Mouse (Mus musculus) frontal cortex, postnatal 25 days (tissue): Measurements from ENCODE around the gene Hdlbp.

Experiments
- DNase-seq, 2 experiments: peaks; one replicate each; pipeline ENCODE4 v3.0.0; 2022; ENCODE audit warnings: low spot score in 2 of 2

The Hdlbp gene

GRCm38 (mm10) chr1:93445111-93445821 lies 33.3 kb downstream of the Hdlbp start:
- DNase-seq: peak; percentile 29 to 39

- DNase-seq: peak; percentile 32 to 38
These were observed 34.1 kb downstream of the Hdlbp start for GRCm38 (mm10) chr1:93444405-93445110.

- no peak for DNase-seq
These were observed 39.3 kb downstream of the Hdlbp start for GRCm38 (mm10) chr1:93439321-93439720.

GRCm38 (mm10) chr1:93432087-93432486 lies 46.5 kb downstream of the Hdlbp start:
- no peak for DNase-seq

GRCm38 (mm10) chr1:93403403-93403802 lies 75.2 kb downstream of the Hdlbp start:
- no peak for DNase-seq

- DNase-seq: no peak
These were observed 77.2 kb downstream of the Hdlbp start for GRCm38 (mm10) chr1:93401191-93402052.

- DNase-seq: no peak
These were observed 89.7 kb downstream of the Hdlbp start for GRCm38 (mm10) chr1:93388906-93389305.

GRCm38 (mm10) chr1:93387198-93387597 lies 91.4 kb downstream of the Hdlbp start:
- no peak for DNase-seq

- no peak for DNase-seq
These were observed 99.5 kb downstream of the Hdlbp start for GRCm38 (mm10) chr1:93379117-93379516.

- no peak for DNase-seq
These were observed 101.3 kb downstream of the Hdlbp start for GRCm38 (mm10) chr1:93377307-93377706.

- no peak for DNase-seq
These were observed 105.0 kb downstream of the Hdlbp start, which contains the start of gene Ano7 for GRCm38 (mm10) chr1:93373665-93374064. TSS of gene Ano7 (plus strand) at chr1:93373930.

GRCm38 (mm10) chr1:93365641-93366040 lies 113.0 kb downstream of the Hdlbp start:
- DNase-seq: no peak

GRCm38 (mm10) chr1:93362661-93363060 lies 116.0 kb downstream of the Hdlbp start:
- DNase-seq: no peak
